Mouse (Mus musculus) mouse trophoblast stem cell (cell line): ENCODE results near the gene Pi4ka.

Source experiments
- in situ Hi-C, 2 experiments: fragments of 300-500 bp; cut with MseI, MboI; formaldehyde crosslinking; loops; 2 replicates in 1 of 2; 3 replicates in 1 of 2; pipeline ENCODE4 v1.15.1; 2025

The Pi4ka gene

DNA sequence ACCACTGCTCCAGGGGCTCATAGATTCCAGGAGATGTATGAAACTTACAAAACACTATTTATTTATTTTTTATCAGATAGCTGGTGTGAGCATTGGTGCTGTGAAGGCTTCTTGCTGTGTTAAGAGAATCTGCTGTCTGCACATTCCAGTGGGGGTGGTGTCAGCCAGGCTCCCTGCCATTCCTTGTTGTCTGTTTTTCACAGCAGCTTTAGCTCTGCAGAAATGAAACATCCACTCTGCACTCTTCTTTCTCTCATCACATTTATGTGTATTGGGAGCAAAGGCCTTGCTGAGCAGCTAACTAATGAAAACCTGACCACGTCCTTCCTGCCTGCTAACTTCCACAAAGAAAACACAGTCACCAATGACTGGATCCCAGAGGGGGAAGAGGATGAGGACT, 70.0 kb downstream of the Pi4ka start:
- in situ Hi-C loops: no loop called here

DNA sequence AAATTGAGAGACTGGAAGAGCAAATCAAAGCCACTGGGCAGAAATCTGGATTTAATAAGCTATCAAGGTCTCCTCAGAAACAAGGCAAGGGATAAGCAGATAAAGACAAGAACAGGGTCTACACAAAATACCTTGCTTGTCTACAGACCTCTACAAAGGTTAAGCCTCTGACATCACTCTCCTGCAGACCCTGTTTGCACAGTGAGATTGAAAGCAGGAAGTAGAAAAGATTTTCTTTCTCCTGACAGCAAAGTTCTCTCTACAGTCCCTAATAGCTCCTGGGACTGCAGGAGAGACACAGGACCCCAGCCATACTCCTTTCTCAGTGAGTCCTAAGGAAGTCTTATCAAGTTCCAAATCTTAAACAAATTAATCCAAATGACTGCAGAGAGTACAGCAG, 71.5 kb downstream of the Pi4ka start:
- in situ Hi-C loops: no loop called here

DNA sequence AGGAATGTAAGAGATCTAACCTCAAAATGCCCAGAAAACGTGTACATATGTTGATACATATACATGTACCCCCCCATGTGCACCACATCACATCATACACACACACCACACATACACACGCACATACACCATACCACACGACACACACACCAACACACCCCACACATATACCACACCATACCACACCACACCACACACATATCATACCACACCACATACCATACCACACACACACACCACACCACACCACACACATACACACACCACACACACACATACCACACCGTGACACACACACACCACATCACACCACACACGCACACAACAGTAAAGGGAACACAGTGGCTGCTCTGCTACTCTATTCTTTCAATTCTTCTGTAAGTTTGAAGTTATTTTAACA, 74.3 kb downstream of the Pi4ka start:
- in situ Hi-C loops: no loop called here

DNA sequence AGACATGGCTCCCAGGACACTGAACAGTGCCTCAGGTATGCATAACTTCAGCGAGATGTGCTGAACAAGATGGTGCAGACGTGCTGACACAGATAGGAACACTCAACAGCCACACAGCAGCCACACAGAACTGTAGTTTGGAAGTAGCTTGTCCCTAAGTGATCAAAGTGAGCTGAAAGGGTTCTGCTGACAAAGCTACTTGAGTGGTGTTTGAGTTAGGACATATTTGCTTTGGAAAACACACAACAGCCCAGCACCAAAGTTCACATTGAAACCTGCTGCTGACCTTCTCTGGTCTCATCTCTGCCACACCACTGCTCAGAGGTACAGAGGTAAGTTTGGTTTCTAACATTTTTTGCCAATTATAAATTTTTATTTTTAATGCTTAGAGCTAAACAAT, 75.0 kb downstream of the Pi4ka start, which contains the start of gene Serpind1:
TSS of gene Serpind1 (plus strand) at position 256 of the 400 bp plus-strand sequence.
- in situ Hi-C loops: no loop called here

DNA sequence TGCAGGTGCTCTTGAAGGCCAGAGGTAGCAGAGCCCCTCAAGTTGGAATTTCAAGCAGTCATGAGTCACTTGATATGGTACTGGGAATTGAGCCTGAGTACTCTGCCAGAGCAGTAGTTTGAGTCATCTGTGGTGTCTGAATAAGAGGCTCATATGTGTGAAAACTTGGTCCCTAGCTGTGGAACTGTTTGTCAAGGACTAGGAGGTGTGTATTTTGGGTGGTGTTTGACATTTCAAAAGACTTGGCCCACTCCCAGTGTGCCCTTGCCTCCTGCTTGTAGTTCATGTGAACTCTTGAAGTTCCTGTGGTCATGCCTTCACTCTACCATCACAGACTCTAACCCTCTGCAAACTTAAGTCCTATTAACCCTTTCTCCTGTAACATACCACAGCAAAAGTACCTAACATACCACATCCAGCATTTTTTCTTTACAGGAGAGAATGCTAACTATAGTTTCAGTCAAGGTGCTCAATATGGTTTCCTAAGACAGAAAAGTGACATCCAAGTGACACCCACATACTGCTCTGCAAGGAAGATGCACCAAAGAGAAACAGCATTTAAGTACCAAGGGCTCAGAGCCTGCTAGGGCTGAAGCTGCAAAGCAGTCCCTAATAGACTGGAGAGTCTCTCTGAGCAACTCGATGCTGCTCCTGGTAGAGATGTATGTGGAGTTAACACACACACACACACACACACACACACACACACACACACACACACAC, 76.1 kb downstream of the Pi4ka start:
- in situ Hi-C loops: no loop called here

DNA sequence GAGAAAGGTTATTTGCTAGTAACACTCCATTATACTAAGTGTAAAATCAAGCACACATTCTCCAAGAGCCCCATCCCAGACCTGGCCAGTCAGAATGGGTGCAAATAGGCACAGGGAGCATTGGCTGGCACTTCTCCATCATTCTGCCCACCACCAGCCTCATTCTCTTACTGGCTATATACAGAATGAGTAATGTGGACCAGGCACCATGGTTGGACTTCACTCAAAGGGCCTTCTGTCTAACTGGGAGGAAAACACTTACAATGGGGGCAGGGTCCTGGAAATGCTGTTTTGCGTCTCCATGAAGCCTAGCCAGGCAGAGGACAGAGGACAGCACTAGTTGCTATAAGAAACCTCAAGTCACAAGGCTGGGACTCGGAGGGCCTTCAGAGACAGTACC, 80.0 kb downstream of the Pi4ka start:
- in situ Hi-C loops: no loop called here

DNA sequence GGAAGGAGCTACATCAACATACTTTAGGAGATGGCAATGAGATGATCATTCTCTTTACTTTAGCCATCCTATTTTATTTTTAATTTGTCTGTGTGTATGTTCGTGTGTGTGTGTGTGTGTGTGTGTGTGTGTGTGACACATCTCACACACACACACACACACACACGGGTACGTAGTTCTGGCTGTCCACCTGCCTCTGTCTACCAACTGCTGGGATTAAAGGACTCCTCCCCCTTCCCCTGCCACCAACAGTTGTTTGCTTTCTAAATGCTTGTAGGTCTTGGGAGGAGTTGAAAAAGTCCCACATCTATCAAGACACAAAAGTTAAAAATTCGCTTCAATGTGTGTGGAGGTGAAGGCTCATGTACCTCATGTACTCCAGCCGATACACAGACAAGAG, 81.4 kb downstream of the Pi4ka start:
- in situ Hi-C loops: no loop called here

DNA sequence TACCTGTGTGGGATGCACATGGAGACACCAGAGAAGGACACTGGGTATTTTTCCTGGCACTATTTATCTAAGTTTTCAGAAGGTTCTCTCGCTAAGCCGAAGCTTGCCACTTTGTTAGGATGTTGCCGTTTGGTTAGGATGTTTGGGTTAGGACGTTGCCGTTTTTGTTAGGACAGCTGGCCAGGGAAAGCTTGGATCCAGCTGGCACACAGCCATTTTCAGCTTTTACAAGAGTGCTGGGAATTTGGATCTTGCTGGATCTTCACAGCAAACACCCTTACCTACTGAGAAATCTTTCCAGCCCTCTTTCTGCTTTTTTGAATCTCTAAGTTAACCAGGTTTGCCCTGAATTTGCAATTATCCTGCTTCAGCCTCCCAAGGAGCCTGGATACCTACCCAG, 84.6 kb downstream of the Pi4ka start:
- in situ Hi-C loops: no loop called here

DNA sequence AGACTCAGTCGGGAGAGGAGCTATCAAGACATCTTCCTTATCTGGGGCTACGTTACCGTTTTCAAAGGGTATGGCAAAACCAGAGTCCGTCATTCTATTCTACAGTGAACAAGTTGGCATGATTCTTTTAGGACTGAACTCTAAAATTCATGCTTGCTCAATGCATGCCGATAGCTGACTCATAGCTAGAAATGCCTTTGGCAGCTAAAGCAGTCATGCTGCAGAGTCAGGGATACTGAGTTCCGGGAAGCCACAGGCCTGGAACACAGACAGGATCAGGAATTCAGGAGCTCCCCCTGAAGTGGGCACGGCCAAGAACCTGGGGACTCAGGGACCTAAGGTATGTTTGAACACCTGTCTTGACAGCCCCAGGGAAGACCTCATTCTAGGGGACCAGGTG, 89.6 kb downstream of the Pi4ka start:
- in situ Hi-C loops: no loop called here

DNA sequence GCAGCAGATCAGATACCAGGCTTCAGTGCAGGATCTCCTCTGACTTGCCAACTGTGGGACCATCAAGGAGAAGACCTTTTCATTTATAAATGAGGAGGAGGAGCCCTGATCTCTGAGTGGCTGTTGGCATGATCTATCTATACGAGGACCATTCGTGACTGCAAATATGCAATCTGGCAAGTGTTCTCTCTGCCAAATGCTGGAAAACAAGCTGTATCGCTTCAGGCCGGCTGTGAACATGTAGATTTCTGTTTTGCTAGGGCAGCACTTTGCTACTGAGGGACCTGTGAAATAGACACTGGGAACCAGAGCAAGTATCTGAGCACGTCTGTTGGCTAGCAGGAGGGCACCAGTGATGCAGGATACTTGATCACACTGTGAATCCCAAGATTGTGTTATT, 93.6 kb downstream of the Pi4ka start:
- in situ Hi-C loops: no loop called here

DNA sequence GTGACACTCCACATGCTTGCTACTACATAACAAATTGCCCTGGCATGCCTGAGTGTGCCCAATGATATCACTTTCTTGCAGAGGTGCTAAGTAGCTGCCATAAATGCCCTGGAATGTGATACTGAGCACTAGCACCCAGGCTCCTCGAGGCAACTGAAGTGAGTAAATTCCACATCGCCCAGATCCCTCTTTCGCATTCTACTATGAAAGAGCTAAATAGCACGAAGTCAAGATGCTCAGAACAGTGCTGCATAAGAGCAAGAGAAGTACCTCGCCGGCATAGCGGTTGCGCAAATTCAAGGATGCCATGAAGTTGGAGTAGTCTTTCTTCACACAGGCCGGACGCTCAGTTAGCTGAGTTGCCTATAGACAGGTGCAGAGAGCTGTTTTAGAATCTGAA, 97.1 kb downstream of the Pi4ka start:
- in situ Hi-C loops: no loop called here

DNA sequence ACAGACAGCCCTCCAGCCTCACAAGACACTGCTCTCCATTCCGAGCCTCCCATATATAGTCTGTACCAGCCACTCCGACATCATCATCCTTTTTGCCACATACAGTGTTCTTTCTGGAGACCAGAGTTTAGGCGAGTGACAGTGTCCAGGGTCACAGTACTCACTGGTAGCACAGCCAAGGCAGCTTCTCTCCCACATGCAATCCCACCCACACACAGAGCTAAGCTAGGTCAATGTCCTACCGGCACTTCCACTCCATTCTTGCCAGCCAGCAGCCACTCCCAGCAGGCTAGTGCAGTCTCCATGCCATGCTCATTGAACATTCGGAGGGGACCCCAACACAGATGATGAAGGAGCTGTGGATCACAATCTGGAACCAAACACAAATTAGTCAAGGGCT, 98.7 kb downstream of the Pi4ka start:
- in situ Hi-C loops: no loop called here

DNA sequence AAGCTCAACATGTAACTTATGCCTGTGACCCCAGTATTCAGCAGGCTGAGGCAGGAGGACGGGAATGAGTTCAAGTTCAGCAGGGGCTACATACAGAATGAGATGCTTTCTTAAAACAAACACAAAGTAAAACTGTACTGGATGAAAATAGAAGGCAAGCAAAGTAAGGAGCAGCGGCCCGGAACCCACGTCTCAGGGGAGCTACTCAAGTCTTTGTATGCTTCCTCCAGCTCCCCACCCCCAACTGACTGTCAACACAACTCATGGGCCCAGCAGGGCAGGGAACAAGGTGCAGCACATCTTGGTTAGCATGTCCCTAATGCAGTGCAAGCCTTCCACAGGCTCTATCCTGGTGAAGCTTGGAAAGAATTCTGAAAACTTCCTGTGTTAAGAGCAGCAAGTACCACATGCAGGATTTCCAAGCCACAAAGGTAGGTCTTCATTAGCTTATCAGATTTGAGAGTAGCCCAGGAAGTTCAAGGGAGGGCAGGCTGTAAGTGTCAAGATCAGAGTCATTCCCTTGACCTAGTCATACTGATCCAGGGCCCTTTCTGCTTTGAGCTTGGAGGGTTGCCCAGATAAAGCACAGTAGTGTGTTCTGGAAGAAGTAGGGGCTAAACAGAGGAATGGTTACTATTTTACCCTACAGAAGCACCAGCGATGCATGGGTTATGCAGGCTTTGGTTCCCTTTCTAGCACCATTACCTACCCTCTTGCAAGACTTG, 102.4 kb downstream of the Pi4ka start:
- in situ Hi-C loops: no loop called here

DNA sequence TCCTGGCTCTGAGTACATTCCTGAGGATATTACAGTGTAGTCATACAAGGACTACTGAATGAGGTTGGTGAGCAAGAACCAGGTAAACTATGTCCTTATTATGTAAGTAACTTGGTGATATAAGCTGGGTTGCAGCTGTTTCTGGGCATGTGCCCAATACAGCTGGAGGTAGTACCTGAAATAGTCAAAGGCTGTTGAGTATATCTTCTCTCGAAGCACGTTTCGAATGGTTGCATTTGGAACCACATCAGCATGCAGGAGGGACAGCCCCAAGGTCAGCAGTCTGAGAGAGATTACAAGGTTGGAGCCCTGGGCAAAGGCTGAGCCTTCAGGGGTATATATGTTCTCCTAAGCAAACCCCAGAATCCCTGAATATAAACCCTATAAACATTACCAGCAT, 105.3 kb downstream of the Pi4ka start:
- in situ Hi-C loops: no loop called here

DNA sequence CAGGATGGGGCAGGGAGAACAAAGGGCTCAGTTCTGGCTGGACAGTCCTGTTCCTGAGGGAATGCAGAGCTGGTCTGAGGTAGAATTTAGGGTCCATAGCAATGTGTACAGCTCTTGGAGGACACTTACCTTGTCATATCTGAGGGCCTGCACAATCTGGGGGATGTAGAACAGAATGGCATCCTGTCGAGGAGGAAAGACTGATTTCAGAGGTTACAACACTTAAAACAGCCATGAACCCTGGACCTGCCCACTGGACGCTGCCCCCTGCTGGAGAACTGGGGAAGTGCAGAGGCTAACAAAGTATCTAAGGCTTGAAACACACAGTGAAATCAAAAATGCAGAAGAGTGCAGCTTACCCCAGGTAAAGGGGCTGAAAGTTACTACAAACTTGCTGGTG, 113.4 kb downstream of the Pi4ka start:
- in situ Hi-C loops: no loop called here

DNA sequence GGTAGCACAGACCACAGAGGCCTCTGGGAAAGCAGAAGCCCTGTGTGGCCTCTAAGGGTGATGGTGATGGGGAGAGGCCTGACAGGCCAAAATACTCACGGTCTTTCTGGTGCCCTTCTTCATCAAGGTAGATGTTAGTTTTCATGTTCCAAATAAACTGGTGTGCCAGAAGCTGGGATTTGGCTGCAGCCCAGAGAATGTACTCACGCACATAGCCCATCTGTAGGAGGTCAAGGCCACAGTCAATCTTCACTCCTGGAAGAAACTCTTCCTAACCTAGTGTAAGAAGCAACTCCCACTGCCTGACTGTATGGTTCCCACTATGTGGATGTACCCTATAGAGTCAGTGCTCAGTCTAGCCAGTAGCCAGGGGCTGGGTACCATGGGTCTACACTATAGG, 115.1 kb downstream of the Pi4ka start:
- in situ Hi-C loops: no loop called here

DNA sequence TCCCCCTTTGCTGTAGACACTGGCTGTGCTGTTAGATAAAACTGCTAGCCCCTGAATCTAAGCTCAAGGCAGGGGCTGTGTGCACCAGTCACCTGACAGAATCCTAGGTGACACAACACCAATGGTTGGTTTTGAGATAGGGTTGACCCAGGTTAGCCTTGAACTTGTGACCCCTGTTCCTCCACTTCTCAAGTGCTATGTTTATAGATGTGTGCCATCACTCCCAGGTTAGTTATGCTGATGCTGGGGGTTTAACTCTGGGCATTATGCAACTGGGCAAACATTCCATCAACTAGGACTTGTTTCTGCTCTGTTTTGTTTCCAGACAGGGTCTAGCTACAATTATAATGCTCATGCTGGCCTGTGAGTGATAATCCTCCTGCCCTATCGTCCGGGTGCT, 119.0 kb downstream of the Pi4ka start:
- in situ Hi-C loops: no loop called here

DNA sequence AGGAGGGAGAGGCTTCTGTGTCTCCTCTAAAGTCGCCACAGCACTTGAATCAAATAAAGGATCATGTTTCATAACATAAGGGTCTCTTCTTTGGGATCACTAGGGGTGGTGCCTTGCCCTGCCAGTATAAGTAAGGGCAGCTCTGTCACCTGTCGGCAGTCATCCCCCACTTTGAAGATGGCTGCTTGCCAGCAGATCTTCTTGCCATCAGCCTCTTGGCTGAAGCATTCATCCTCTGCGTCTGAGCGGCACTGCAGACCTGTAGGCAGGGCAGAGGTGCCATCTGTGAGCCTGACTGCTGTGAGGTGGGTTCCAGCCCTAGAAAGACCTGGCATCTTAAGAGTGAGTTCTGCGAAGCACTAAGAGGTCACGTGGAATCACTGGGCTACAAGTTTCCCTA, 123.0 kb downstream of the Pi4ka start:
- in situ Hi-C loops: no loop called here

DNA sequence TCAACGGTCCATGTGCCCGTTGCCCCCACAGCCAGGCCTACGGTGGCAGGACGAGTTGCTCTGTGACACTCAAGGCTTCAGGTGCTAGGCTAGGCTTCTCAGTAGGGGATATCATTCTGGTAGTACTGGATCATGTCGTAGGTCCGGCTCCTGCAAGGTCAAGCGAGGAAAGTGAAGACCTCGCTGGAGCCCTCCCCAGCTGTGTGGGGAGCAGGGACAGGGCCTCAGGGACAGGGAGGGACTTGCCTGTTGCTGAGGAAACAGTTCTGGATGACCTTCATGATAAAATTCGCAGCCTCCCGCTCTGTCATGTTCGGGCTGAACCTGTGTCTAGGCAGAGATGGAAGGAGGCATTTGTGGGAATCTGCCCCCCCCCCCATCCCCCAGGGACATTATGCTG, 125.6 kb downstream of the Pi4ka start:
- in situ Hi-C loops: no loop called here

DNA sequence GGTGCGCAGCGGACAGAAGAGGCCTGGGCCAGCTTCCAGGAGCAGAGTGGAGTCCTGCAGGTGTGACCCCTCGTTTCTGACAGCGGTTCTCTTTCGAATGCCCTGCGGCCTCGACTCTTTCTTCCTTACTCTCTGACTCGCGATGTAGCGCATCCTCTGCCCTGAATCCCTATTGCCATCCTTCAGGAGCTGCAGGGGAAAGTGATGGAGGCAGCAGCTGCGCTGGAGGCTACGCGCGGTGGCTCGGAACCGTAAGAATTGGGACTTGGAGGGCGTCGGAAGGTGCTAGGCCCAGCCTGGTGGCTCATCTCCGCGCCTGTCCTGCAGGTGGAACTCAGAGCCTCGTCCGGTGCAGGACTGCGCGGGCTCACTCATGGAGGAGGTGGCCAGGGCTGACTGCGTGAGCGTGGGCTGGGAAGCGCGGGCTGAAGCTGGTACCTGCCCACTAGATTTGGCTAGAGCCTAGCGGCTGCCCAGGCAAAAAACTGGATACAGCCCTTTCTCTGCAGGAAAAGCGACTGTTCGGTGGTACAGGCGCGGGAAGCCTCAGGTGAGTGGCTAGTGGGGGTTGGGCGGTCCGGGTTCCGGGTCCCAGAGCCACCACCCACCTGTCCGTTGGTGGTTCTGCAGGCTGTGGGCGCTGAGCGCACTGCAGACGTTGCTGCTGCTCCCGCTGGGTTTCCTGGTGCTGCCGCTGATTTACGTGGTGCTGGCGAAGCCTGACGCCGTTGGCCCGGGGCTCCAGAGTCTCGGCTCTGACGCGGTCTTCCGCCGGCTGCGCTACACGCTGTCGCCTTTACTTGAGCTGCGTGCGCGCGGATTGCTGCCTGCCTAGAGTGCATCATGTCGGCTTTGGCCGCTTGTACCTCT, 128.5 kb downstream of the Pi4ka start:
- in situ Hi-C loops: no loop called here

DNA sequence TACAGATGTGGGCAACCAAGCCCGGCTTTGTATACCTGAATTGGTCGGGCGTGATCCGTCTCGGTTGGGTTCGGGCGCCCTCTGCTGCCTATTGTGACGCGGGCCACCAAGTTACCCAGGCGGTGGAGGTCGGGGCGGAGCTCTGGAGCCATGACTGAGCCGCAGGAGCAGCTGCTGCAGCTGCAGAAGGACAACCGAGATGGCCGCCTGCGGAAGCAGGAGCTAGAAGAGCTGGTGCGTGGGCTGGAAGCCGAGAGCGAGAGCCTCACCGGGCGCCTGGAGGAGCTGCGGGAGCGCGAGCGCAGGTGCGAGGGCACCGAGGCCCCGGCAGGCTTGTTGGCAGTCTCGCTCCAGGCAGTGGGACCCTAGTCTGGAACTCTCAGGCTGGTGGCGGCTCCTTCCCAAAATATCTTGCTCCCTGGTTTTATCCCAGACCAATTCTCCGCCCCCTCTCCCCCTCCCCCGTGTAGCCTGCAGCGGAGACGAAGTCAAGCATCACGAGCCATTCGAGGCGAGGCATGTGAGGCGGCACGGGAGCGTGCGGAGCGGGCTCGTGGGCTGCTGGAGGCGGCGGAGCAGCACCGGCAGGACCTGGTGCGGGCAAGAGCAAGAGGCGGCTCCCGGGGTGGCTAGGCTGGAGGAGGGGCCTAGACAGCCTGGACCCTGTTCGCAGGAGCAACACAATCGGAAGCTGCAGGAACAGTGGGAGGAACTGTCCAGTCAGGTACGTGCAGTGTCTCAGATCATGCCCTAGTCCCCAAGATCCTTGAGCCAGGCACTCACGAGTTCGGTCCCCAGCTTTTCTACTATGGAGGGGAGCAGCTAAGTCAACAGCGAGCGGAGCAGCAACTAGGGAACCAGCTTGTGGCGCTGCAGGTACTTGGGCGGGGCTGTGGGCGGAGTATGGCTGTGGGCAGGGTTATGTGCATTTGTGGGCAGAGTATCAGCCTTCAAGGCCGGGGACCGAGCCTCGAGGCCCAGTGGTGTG, 129.7 kb downstream of the Pi4ka start:
- in situ Hi-C loops: no loop called here
